Mouse (Mus musculus) cerebellum, postnatal 4 days (tissue): ENCODE results near the gene Nek9.

ENCODE experiments used
- DNase-seq, 2 experiments: peaks; one replicate each; pipeline ENCODE4 v3.0.0; 2022; ENCODE audit warnings: low spot score in 2 of 2, mixed read lengths in 1 of 2

Gene Nek9

DNA sequence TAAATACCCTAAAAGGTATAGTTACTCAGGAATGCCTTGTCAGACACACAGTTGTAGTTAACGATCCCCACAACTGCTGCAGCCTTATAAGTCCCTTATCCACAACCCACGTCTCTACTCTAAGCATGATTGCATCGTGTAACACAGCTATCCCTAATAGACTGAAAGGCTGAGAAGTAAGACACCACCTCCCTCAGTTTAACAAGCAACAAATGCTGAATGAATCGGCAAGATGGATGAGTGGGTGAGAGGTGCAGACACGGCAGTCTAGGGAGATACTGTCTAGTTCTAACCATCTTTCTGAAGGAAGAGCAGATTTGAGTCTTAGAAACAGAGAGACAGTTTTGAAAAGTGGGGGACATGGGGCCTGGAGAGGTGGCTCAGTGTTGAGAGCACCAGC lies 76.0 kb downstream of the Nek9 start:
- no peak for DNase-seq

DNA sequence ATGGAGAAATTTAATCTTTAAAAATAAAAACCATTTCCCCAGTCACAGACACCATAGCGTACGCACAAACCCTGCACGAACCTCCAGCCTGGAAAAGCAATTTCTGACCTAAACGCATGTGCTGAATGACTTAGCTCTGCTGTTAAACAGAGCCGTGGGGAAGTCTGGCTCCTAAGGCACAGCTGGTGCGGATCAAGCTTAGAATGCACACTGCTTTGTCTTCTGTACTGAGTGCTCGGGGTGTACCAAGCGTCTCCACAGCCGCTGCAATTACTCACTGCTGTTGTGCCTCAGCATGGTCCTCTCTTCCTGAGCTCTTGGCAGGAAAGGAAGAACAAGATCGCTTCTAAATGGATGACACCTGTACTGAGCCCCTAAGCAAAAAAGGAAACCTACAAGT lies 76.7 kb downstream of the Nek9 start:
- DNase-seq = no peak

DNA sequence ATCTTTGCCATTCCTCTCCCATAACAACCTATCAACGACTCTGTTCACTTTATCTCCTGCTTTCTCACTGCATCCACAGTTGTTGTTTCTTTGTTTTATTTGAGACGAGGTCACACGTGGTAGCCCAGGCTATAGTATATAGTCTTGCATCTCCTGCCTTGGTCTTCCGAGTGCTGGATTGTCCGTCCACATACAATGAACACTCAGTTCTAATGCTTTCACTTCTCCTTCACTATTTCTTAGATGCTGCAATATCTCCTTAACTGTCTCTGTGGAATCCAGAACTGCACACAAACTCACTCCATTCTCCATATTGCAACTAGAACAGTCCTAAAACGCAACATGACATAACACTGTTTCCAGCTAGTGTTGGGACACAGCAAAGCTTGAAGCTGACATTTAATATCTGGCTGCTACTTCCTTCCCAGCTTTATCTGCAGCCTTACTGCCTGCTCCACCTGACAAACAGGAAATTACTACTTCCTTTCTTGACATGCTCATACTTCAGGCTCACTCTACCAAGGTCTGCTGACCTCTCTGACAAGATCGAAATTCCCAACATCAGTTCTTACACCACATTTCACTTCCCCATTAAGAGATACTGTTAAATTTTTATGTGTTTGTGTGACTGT lies 82.0 kb downstream of the Nek9 start:
- no peak for DNase-seq

DNA sequence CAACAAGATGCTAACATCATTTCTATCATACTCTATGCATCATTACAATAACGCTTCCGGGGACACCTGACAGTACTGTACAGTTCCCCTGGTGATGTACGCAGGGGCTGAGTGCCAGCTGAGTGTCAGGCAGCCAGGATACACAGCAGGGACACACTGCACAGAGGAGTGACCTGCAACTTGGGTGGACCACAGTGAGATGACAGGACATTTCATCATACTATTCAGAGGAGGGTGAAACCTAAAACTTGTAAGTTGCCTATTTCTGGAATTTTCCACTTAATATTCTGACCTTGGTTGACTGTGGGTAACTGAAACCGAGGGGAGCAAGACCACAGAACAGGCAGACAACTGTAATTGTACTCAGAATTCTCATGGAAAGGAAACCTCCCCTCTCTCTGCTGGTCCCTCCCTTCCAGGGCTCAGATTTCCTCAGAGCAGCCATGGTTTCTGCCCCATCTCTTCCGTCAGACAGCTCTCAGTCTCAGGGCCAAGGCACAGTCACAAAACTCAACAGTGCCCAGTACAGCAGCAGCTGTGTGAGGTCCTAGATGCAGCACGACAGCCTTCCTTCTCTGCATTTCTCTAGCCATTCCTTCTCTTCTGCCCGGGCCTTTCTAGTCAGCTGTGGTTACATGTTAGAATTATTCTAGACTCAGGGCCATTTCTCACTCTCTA lies 82.9 kb downstream of the Nek9 start:
- no peak for DNase-seq

DNA sequence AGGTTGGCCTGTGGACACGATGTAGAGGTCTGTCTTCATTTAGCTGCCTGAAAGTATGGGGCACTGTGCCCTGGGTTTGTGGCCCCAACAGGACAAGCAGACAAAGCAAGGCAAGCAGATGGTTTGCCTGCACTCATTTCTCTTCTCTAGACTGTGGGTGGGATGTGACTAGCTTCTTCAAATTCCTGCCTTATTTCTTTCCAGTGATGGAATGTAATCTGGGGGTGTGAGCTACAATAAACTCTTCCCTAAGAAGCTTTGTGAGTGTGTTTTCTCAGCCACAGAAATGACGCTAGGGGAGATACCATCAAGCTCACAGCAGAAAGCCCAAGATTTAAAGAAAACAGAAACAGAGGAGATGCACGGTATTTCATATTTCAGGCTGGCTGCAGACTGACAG lies 87.1 kb downstream of the Nek9 start:
- no peak for DNase-seq
